Mouse (Mus musculus): Measurements from ENCODE around the gene Rxfp2. TPM values are rescaled to one million over a fixed set of nuclear protein-coding genes. Genes with fewer than 3 reads are reported as not detected.

The Rxfp2 gene
- polyA plus RNA-seq (2015; fragmentation: Nextera tagmentation; extraction: Ambion mirVana) = not detected in 2 replicates

GRCm38 (mm10) chr5:150018656-150019055 is at the start of gene Rxfp2:
TSS of gene Rxfp2 (plus strand) at chr5:150018675.
- H3K9me3 ChIP-seq (replicated peaks; ENCODE audit: control insufficient read depth, low read length) = no peaks in the 10 kb centered on the region
- no peak within 1 kb of the TSS for H3K4me3 ChIP-seq (ENCODE audit: low read depth, low read length)
- H3K4me1 ChIP-seq (ENCODE audit: control insufficient read depth, low read depth, low read length) = no peaks in the 10 kb centered on the region
- no peak for ATAC-seq (ENCODE audit: low read depth)
- no peaks in the 10 kb centered on the region for H3K36me3 ChIP-seq (ENCODE audit: control insufficient read depth, insufficient read depth)
- 67% methylated on average over 19 of the region's 19 CpGs for WGBS (ENCODE audit: insufficient replicate concordance)
- H3K9ac ChIP-seq (ENCODE audit: low read depth, low read length) = no peak within 1 kb of the TSS
- no peaks in the 10 kb centered on the region for H3K27me3 ChIP-seq (ENCODE audit: control insufficient read depth, insufficient read depth, low read depth, low read length)
- H3K27ac ChIP-seq (ENCODE audit: low read length) = no peak within 1 kb of the TSS
- H3K4me2 ChIP-seq (ENCODE audit: low read depth, low read length) = no peak within 1 kb of the TSS

GRCm38 (mm10) chr5:149970261-149970660 is 48.2 kb upstream of the Rxfp2 start:
- H3K27me3 ChIP-seq (ENCODE audit: control insufficient read depth, insufficient read depth, low read depth, low read length) = no peaks in the 10 kb centered on the region
- no peak overlapping the region for H3K4me2 ChIP-seq (ENCODE audit: low read depth, low read length)
- ATAC-seq (ENCODE audit: low read depth) = no peak
- no peaks in the 10 kb centered on the region for H3K36me3 ChIP-seq (ENCODE audit: control insufficient read depth, insufficient read depth)
- H3K9me3 ChIP-seq (replicated peaks; ENCODE audit: control insufficient read depth, low read length) = no peaks in the 10 kb centered on the region
- no peak overlapping the region for H3K27ac ChIP-seq (ENCODE audit: low read length)
- 72% methylated on average over 11 of the region's 11 CpGs for WGBS (ENCODE audit: insufficient replicate concordance)
- no peak overlapping the region for H3K4me3 ChIP-seq (ENCODE audit: low read depth, low read length)
- H3K9ac ChIP-seq (ENCODE audit: low read depth, low read length) = no peak overlapping the region
- no peaks in the 10 kb centered on the region for H3K4me1 ChIP-seq (ENCODE audit: control insufficient read depth, low read depth, low read length)

- Histone ChIP-seq H3K9me3 (replicated peaks; ENCODE audit: control insufficient read depth, low read length) (no peaks in the 10 kb centered on the region), H3K4me2 (ENCODE audit: low read depth, low read length) (no peak overlapping the region), H3K4me3 (ENCODE audit: low read depth, low read length) (no peak overlapping the region), H3K27me3 (ENCODE audit: control insufficient read depth, insufficient read depth, low read depth, low read length) (no peaks in the 10 kb centered on the region), H3K9ac (ENCODE audit: low read depth, low read length) (no peak overlapping the region), H3K36me3 (ENCODE audit: control insufficient read depth, insufficient read depth) (no peaks in the 10 kb centered on the region), H3K4me1 (ENCODE audit: control insufficient read depth, low read depth, low read length) (no peaks in the 10 kb centered on the region), H3K27ac (ENCODE audit: low read length) (no peak overlapping the region)
- WGBS (ENCODE audit: insufficient replicate concordance) = 55% methylated on average over 2 of the region's 2 CpGs
- no peak for ATAC-seq (ENCODE audit: low read depth)
Measured at GRCm38 (mm10) chr5:149977027-149977426, 41.4 kb upstream of the Rxfp2 start.

GRCm38 (mm10) chr5:149983621-149984020 is 34.9 kb upstream of the Rxfp2 start:
- WGBS (ENCODE audit: insufficient replicate concordance) = 58% methylated on average over 4 of the region's 4 CpGs
- Histone ChIP-seq H3K9ac (ENCODE audit: low read depth, low read length) (no peak overlapping the region), H3K4me1 (ENCODE audit: control insufficient read depth, low read depth, low read length) (no peaks in the 10 kb centered on the region), H3K36me3 (ENCODE audit: control insufficient read depth, insufficient read depth) (no peaks in the 10 kb centered on the region), H3K27ac (ENCODE audit: low read length) (no peak overlapping the region), H3K4me2 (ENCODE audit: low read depth, low read length) (no peak overlapping the region), H3K9me3 (replicated peaks; ENCODE audit: control insufficient read depth, low read length) (no peaks in the 10 kb centered on the region), H3K4me3 (ENCODE audit: low read depth, low read length) (no peak overlapping the region), H3K27me3 (ENCODE audit: control insufficient read depth, insufficient read depth, low read depth, low read length) (no peaks in the 10 kb centered on the region)
- ATAC-seq (ENCODE audit: low read depth) = no peak

GRCm38 (mm10) chr5:149994578-149994977 is 23.9 kb upstream of the Rxfp2 start:
- H3K9me3 ChIP-seq (replicated peaks; ENCODE audit: control insufficient read depth, low read length) = no peaks in the 10 kb centered on the region
- H3K36me3 ChIP-seq (ENCODE audit: control insufficient read depth, insufficient read depth) = no peaks in the 10 kb centered on the region
- H3K27me3 ChIP-seq (ENCODE audit: control insufficient read depth, insufficient read depth, low read depth, low read length) = no peaks in the 10 kb centered on the region
- ATAC-seq (ENCODE audit: low read depth) = no peak
- no peak overlapping the region for H3K27ac ChIP-seq (ENCODE audit: low read length)
- no peak overlapping the region for H3K4me3 ChIP-seq (ENCODE audit: low read depth, low read length)
- no peak overlapping the region for H3K9ac ChIP-seq (ENCODE audit: low read depth, low read length)
- H3K4me2 ChIP-seq (ENCODE audit: low read depth, low read length) = no peak overlapping the region
- 55% methylated on average over 5 of the region's 5 CpGs for WGBS (ENCODE audit: insufficient replicate concordance)
- no peaks in the 10 kb centered on the region for H3K4me1 ChIP-seq (ENCODE audit: control insufficient read depth, low read depth, low read length)

- Histone ChIP-seq H3K4me2 (ENCODE audit: low read depth, low read length) (no peak overlapping the region), H3K36me3 (ENCODE audit: control insufficient read depth, insufficient read depth) (no peaks in the 10 kb centered on the region), H3K4me3 (ENCODE audit: low read depth, low read length) (no peak overlapping the region), H3K27me3 (ENCODE audit: control insufficient read depth, insufficient read depth, low read depth, low read length) (no peaks in the 10 kb centered on the region), H3K9ac (ENCODE audit: low read depth, low read length) (no peak overlapping the region), H3K4me1 (ENCODE audit: control insufficient read depth, low read depth, low read length) (no peaks in the 10 kb centered on the region), H3K9me3 (replicated peaks; ENCODE audit: control insufficient read depth, low read length) (no peaks in the 10 kb centered on the region), H3K27ac (ENCODE audit: low read length) (no peak overlapping the region)
- ATAC-seq (ENCODE audit: low read depth) = no peak
- 79% methylated on average over 4 of the region's 4 CpGs for WGBS (ENCODE audit: insufficient replicate concordance)
Measured at GRCm38 (mm10) chr5:149996614-149997013, 21.9 kb upstream of the Rxfp2 start.

- no peak for ATAC-seq (ENCODE audit: low read depth)
- no peak overlapping the region for H3K9ac ChIP-seq (ENCODE audit: low read depth, low read length)
- no peaks in the 10 kb centered on the region for H3K27me3 ChIP-seq (ENCODE audit: control insufficient read depth, insufficient read depth, low read depth, low read length)
- H3K4me2 ChIP-seq (ENCODE audit: low read depth, low read length) = no peak overlapping the region
- 70% methylated on average over 22 of the region's 22 CpGs for WGBS (ENCODE audit: insufficient replicate concordance)
- no peak overlapping the region for H3K27ac ChIP-seq (ENCODE audit: low read length)
- H3K9me3 ChIP-seq (replicated peaks; ENCODE audit: control insufficient read depth, low read length) = no peaks in the 10 kb centered on the region
- H3K36me3 ChIP-seq (ENCODE audit: control insufficient read depth, insufficient read depth) = no peaks in the 10 kb centered on the region
- no peak overlapping the region for H3K4me3 ChIP-seq (ENCODE audit: low read depth, low read length)
- H3K4me1 ChIP-seq (ENCODE audit: control insufficient read depth, low read depth, low read length) = no peaks in the 10 kb centered on the region
Measured at GRCm38 (mm10) chr5:149997321-149998034, 21.0 kb upstream of the Rxfp2 start.

- Histone ChIP-seq H3K9me3 (replicated peaks; ENCODE audit: control insufficient read depth, low read length) (no peaks in the 10 kb centered on the region), H3K27me3 (ENCODE audit: control insufficient read depth, insufficient read depth, low read depth, low read length) (no peaks in the 10 kb centered on the region), H3K9ac (ENCODE audit: low read depth, low read length) (no peak overlapping the region), H3K36me3 (ENCODE audit: control insufficient read depth, insufficient read depth) (no peaks in the 10 kb centered on the region), H3K4me2 (ENCODE audit: low read depth, low read length) (no peak overlapping the region), H3K4me3 (ENCODE audit: low read depth, low read length) (no peak overlapping the region), H3K27ac (ENCODE audit: low read length) (no peak overlapping the region), H3K4me1 (ENCODE audit: control insufficient read depth, low read depth, low read length) (no peaks in the 10 kb centered on the region)
- ATAC-seq (ENCODE audit: low read depth) = no peak
- WGBS (ENCODE audit: insufficient replicate concordance) = 74% methylated on average over 7 of the region's 7 CpGs
Measured at GRCm38 (mm10) chr5:149998311-149998710, 20.2 kb upstream of the Rxfp2 start.

- 50% methylated on average over 6 of the region's 6 CpGs for WGBS (ENCODE audit: insufficient replicate concordance)
- ATAC-seq (ENCODE audit: low read depth) = no peak
- Histone ChIP-seq H3K27ac (ENCODE audit: low read length) (no peak overlapping the region), H3K4me2 (ENCODE audit: low read depth, low read length) (no peak overlapping the region), H3K4me3 (ENCODE audit: low read depth, low read length) (no peak overlapping the region), H3K4me1 (ENCODE audit: control insufficient read depth, low read depth, low read length) (no peaks in the 10 kb centered on the region), H3K9ac (ENCODE audit: low read depth, low read length) (no peak overlapping the region), H3K36me3 (ENCODE audit: control insufficient read depth, insufficient read depth) (no peaks in the 10 kb centered on the region), H3K27me3 (ENCODE audit: control insufficient read depth, insufficient read depth, low read depth, low read length) (no peaks in the 10 kb centered on the region), H3K9me3 (replicated peaks; ENCODE audit: control insufficient read depth, low read length) (no peaks in the 10 kb centered on the region)
Measured at GRCm38 (mm10) chr5:150005355-150005754, 13.1 kb upstream of the Rxfp2 start.
